Mouse (Mus musculus): Measurements from ENCODE around the gene Gm10198. TPM values are rescaled to one million over a fixed set of nuclear protein-coding genes. Genes with fewer than 3 reads are reported as not detected.

The Gm10198 gene
- polyA plus RNA-seq, 1 experiment from 2014 or later, result not detected

DNA sequence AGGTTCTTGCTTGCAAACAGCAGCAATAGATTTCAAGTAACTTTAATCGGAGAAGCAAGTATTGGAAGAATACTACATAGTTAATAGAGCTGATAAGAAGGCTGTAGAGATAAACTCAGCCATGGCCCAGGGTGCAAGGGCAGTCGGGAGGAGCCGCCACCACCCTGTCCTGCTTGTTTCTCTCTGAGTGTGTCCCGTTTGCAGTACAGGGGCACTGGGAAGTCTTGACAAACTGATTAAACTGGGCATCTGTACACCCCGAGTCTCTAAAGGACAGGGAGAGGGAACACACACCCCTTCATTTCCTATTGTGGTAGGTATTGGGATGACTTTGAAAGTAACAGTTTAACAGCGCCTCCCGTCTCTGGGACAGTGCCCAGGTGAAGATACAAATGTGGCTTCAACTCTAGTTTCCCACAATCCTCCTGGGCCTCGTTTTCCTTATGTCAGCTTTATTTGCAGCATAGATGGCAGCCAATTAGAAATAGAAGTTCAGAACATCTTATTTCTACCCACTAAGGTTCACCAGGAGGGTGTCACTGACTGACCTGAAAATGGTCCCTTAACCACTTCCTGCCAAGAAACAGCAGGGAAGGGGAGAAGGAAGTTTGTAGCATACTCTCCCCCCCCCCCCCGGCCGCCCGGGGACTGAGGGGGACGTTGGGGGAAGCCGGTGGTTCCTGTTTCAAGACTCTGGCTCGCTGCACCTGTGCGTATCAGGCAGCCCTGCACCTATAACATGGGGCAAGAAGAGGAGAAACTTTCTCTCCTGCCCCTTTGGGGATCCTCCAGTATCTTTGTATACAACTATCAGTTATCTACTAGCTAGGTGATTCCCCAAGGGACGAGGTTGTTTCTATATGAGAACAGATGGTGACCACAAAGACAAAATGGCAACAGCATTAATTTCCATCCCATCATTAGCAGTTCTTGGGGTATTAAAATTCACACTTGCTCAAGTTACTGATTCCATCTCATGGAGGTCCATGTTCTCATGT lies 41.9 kb downstream of the Gm10198 start:
- H3K36me3 ChIP-seq (ENCODE audit: insufficient read depth, low read length), result no peaks in the 10 kb centered on the region
- no peak overlapping the region for H3K9ac ChIP-seq (replicated peaks; ENCODE audit: low read length)
- no peak overlapping the region for H3K4me2 ChIP-seq (replicated peaks; ENCODE audit: low read depth, low read length)
- WGBS, result 86% methylated on average over 16 of the region's 16 CpGs
- H3K4me1 ChIP-seq (ENCODE audit: insufficient read depth, low read length), result no peaks in the 10 kb centered on the region
- H3K4me3 ChIP-seq (ENCODE audit: low read length), result no peak overlapping the region
- peaks cover 7% of the 10 kb centered on the region for H3K9me3 ChIP-seq (ENCODE audit: low read length)
- H3K27ac ChIP-seq (ENCODE audit: low read length), result no peak overlapping the region
- H3K27me3 ChIP-seq (ENCODE audit: insufficient read depth, low read length), result no peaks in the 10 kb centered on the region
- no peak for ATAC-seq (ENCODE audit: low FRiP score, low TSS enrichment)

DNA sequence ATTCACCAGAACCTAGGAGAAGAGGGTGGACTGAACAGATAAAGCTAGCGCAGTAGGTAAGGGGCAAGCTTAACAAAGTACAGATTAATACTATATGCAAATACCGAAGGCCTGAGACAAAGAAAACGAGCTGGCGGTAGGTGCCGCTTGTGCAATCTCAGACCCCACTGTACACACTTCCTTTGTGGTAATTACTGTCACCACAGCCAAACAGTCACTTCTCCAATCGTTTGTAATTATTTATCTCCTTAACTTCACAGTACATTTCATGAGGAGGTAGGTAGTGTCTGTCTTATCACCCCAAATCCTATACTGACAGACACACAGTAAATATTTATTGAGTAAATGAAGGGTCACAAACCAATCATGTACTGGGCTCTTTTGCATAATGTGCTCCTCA lies 47.7 kb downstream of the Gm10198 start:
- WGBS, result 90% methylated on average over 6 of the region's 6 CpGs
- no peaks in the 10 kb centered on the region for H3K27me3 ChIP-seq (ENCODE audit: insufficient read depth, low read length)
- no peaks in the 10 kb centered on the region for H3K36me3 ChIP-seq (ENCODE audit: insufficient read depth, low read length)
- H3K4me3 ChIP-seq (ENCODE audit: low read length), result no peak overlapping the region
- peaks cover 7% of the 10 kb centered on the region for H3K9me3 ChIP-seq (ENCODE audit: low read length)
- no peak overlapping the region for H3K4me2 ChIP-seq (replicated peaks; ENCODE audit: low read depth, low read length)
- no peak overlapping the region for H3K27ac ChIP-seq (ENCODE audit: low read length)
- no peak for ATAC-seq (ENCODE audit: low FRiP score, low TSS enrichment)
- H3K4me1 ChIP-seq (ENCODE audit: insufficient read depth, low read length), result no peaks in the 10 kb centered on the region
- H3K9ac ChIP-seq (replicated peaks; ENCODE audit: low read length), result no peak overlapping the region

Other genes starting within 250 kb of the Gm10198 start
- gene Gpbp1, start 102.7 kb upstream of the Gm10198 start, polyA plus RNA-seq (2015; fragmentation: Nextera tagmentation; extraction: Ambion mirVana), result 79.5 and 80.5 TPM in 2 replicates
- gene Gm49496, start 42.8 kb upstream of the Gm10198 start, polyA plus RNA-seq (2015; fragmentation: Nextera tagmentation; extraction: Ambion mirVana), result not detected in 2 replicates
- 18.3 and 21.0 TPM in 2 replicates for gene Mier3, start 88.2 kb downstream of the Gm10198 start, polyA plus RNA-seq (2015; fragmentation: Nextera tagmentation; extraction: Ambion mirVana)
- gene Map3k1, start 216.2 kb downstream of the Gm10198 start, polyA plus RNA-seq (2015; fragmentation: Nextera tagmentation; extraction: Ambion mirVana), result 26.6 and 31.1 TPM in 2 replicates